Mouse (Mus musculus): ENCODE data around the gene Nhsl2.

- TF ChIP-seq CTCF (IDR thresholded peaks at IDR 0.05; ENCODE audit: low read depth, low read length) (no peak), POLR2A (IDR thresholded peaks at IDR 0.05; ENCODE audit: extremely low read depth, insufficient read depth, low read length) (no peak)
These were observed 266.5 kb downstream of the Nhsl2 start for GRCm38 (mm10) chrX:102115676-102116075.
